Mouse (Mus musculus): ENCODE results near the gene Rnf207. TPM values are rescaled to one million over a fixed set of nuclear protein-coding genes. Genes with fewer than 3 reads are reported as not detected.

The Rnf207 gene
- polyA plus RNA-seq, 1 experiment from 2014 or later, result 1.1 TPM

GRCm38 (mm10) chr4:152337772-152338171 is 19.0 kb upstream of the Rnf207 start:
- Histone ChIP-seq H3K9me3 (ENCODE audit: control insufficient read depth, low read length) (no peaks in the 10 kb centered on the region), H3K4me3 (ENCODE audit: low read depth, low read length) (no peak overlapping the region), H3K27me3 (ENCODE audit: control insufficient read depth, insufficient read depth, low read length) (peaks cover 31% of the 10 kb centered on the region), H3K36me3 (ENCODE audit: control insufficient read depth, insufficient read depth, low read length) (peaks cover 8% of the 10 kb centered on the region; the same call in 1 of the 2 replicates), H3K9ac (ENCODE audit: low read length) (no peak overlapping the region), H3K4me2 (no peak overlapping the region), H3K27ac (ENCODE audit: low read depth, low read length) (no peak overlapping the region), H3K4me1 (ENCODE audit: control insufficient read depth, insufficient read depth, low read length) (peaks cover 14% of the 10 kb centered on the region)
- WGBS, result 20% methylated on average over 6 of the region's 6 CpGs
- DNase-seq (ENCODE audit: low spot score, missing footprints) (no peak), ATAC-seq (ENCODE audit: low FRiP score) (no peak)

GRCm38 (mm10) chr4:152333587-152333986 is 14.8 kb upstream of the Rnf207 start:
- ATAC-seq (ENCODE audit: low FRiP score), result no peak
- Histone ChIP-seq H3K27me3 (ENCODE audit: control insufficient read depth, insufficient read depth, low read length) (peaks cover 5% of the 10 kb centered on the region), H3K4me2 (no peak overlapping the region), H3K9me3 (ENCODE audit: control insufficient read depth, low read length) (no peaks in the 10 kb centered on the region), H3K4me3 (ENCODE audit: low read depth, low read length) (no peak overlapping the region), H3K4me1 (ENCODE audit: control insufficient read depth, insufficient read depth, low read length) (peaks cover 3% of the 10 kb centered on the region), H3K9ac (ENCODE audit: low read length) (no peak overlapping the region), H3K36me3 (ENCODE audit: control insufficient read depth, insufficient read depth, low read length) (peaks cover 28% of the 10 kb centered on the region), H3K27ac (ENCODE audit: low read depth, low read length) (no peak overlapping the region)
- WGBS, result 92% methylated on average over 12 of the region's 12 CpGs
- no peak for DNase-seq (ENCODE audit: low spot score, missing footprints)

- H3K4me1 ChIP-seq (ENCODE audit: control insufficient read depth, insufficient read depth, low read length), result no peaks in the 10 kb centered on the region
- H3K9ac ChIP-seq (ENCODE audit: low read length), result no peak overlapping the region
- 46% methylated on average over 2 of the region's 2 CpGs for WGBS
- DNase-seq (ENCODE audit: low spot score, missing footprints) (peak; percentile 94), ATAC-seq (ENCODE audit: low FRiP score) (peak; percentile 54)
- H3K9me3 ChIP-seq (ENCODE audit: control insufficient read depth, low read length), result no peaks in the 10 kb centered on the region
- no peak overlapping the region for H3K4me3 ChIP-seq (ENCODE audit: low read depth, low read length)
- peaks cover 28% of the 10 kb centered on the region for H3K36me3 ChIP-seq (ENCODE audit: control insufficient read depth, insufficient read depth, low read length)
- H3K27me3 ChIP-seq (ENCODE audit: control insufficient read depth, insufficient read depth, low read length), result no peaks in the 10 kb centered on the region; the same call in 1 of the 2 replicates
- H3K4me2 ChIP-seq, result no peak overlapping the region
- H3K27ac ChIP-seq (ENCODE audit: low read depth, low read length), result no peak overlapping the region
These were observed 14.2 kb upstream of the Rnf207 start for GRCm38 (mm10) chr4:152332952-152333351.

- Histone ChIP-seq H3K27ac (ENCODE audit: low read depth, low read length) (no peak overlapping the region), H3K27me3 (ENCODE audit: control insufficient read depth, insufficient read depth, low read length) (no peaks in the 10 kb centered on the region), H3K4me3 (ENCODE audit: low read depth, low read length) (no peak overlapping the region), H3K9ac (ENCODE audit: low read length) (no peak overlapping the region), H3K4me2 (no peak overlapping the region), H3K4me1 (ENCODE audit: control insufficient read depth, insufficient read depth, low read length) (peaks cover 13% of the 10 kb centered on the region), H3K36me3 (ENCODE audit: control insufficient read depth, insufficient read depth, low read length) (peaks cover 23% of the 10 kb centered on the region), H3K9me3 (ENCODE audit: control insufficient read depth, low read length) (no peaks in the 10 kb centered on the region)
- WGBS, result 81% methylated on average over 6 of the region's 6 CpGs
- DNase-seq (ENCODE audit: low spot score, missing footprints) (peak; percentile 91), ATAC-seq (ENCODE audit: low FRiP score) (no peak)
These were observed 9.9 kb upstream of the Rnf207 start for GRCm38 (mm10) chr4:152328691-152329090.

GRCm38 (mm10) chr4:152326543-152326942 is 7.8 kb upstream of the Rnf207 start:
- Histone ChIP-seq H3K27ac (ENCODE audit: low read depth, low read length) (no peak overlapping the region), H3K36me3 (ENCODE audit: control insufficient read depth, insufficient read depth, low read length) (peaks cover 17% of the 10 kb centered on the region), H3K9ac (ENCODE audit: low read length) (peak overlapping the region; percentile 95), H3K4me1 (ENCODE audit: control insufficient read depth, insufficient read depth, low read length) (peaks cover 13% of the 10 kb centered on the region), H3K4me3 (ENCODE audit: low read depth, low read length) (peak overlapping the region; percentile 99), H3K4me2 (peak overlapping the region; percentile 82), H3K9me3 (ENCODE audit: control insufficient read depth, low read length) (no peaks in the 10 kb centered on the region), H3K27me3 (ENCODE audit: control insufficient read depth, insufficient read depth, low read length) (no peaks in the 10 kb centered on the region)
- DNase-seq (ENCODE audit: low spot score, missing footprints) (no peak), ATAC-seq (ENCODE audit: low FRiP score) (no peak)
- WGBS, result 2% methylated on average over 11 of the region's 11 CpGs

GRCm38 (mm10) chr4:152325574-152326411 is 7.0 kb upstream of the Rnf207 start, which contains the start of gene Rpl22:
Rpl22 (plus strand) TSS chr4:152325742.
- peak; percentile 99 for DNase-seq (ENCODE audit: low spot score, missing footprints)
- WGBS, result under 1% methylated on average over 69 of the region's 70 CpGs
- ATAC-seq (ENCODE audit: low FRiP score), result peak; percentile 96
- Histone ChIP-seq H3K4me3 (ENCODE audit: low read depth, low read length) (peak within 1 kb of the TSS; percentile 99), H3K36me3 (ENCODE audit: control insufficient read depth, insufficient read depth, low read length) (peaks cover 14% of the 10 kb centered on the region), H3K27ac (ENCODE audit: low read depth, low read length) (no peak within 1 kb of the TSS), H3K9ac (ENCODE audit: low read length) (peak within 1 kb of the TSS; percentile 95), H3K9me3 (ENCODE audit: control insufficient read depth, low read length) (no peaks in the 10 kb centered on the region), H3K27me3 (ENCODE audit: control insufficient read depth, insufficient read depth, low read length) (no peaks in the 10 kb centered on the region), H3K4me1 (ENCODE audit: control insufficient read depth, insufficient read depth, low read length) (peaks cover 13% of the 10 kb centered on the region), H3K4me2 (peak within 1 kb of the TSS; percentile 82)

GRCm38 (mm10) chr4:152324641-152325562 is 6.1 kb upstream of the Rnf207 start:
- H3K9me3 ChIP-seq (ENCODE audit: control insufficient read depth, low read length), result no peaks in the 10 kb centered on the region
- H3K4me1 ChIP-seq (ENCODE audit: control insufficient read depth, insufficient read depth, low read length), result peaks cover 13% of the 10 kb centered on the region
- ATAC-seq (ENCODE audit: low FRiP score), result peak; percentile 22; the same call in 1 of the 2 replicates
- WGBS, result 53% methylated on average over 16 of the region's 16 CpGs
- no peaks in the 10 kb centered on the region for H3K27me3 ChIP-seq (ENCODE audit: control insufficient read depth, insufficient read depth, low read length)
- no peak overlapping the region for H3K27ac ChIP-seq (ENCODE audit: low read depth, low read length)
- H3K4me2 ChIP-seq, result peak overlapping the region; percentile 6; the same call in 1 of the 2 replicates
- H3K36me3 ChIP-seq (ENCODE audit: control insufficient read depth, insufficient read depth, low read length), result peaks cover 9% of the 10 kb centered on the region
- no peak overlapping the region for H3K9ac ChIP-seq (ENCODE audit: low read length)
- peak overlapping the region; percentile 99 for H3K4me3 ChIP-seq (ENCODE audit: low read depth, low read length)
- no peak for DNase-seq (ENCODE audit: low spot score, missing footprints)

GRCm38 (mm10) chr4:152321464-152321863 is 2.7 kb upstream of the Rnf207 start:
- Histone ChIP-seq H3K27ac (ENCODE audit: low read depth, low read length) (no peak overlapping the region), H3K9me3 (ENCODE audit: control insufficient read depth, low read length) (no peaks in the 10 kb centered on the region), H3K9ac (ENCODE audit: low read length) (no peak overlapping the region), H3K27me3 (ENCODE audit: control insufficient read depth, insufficient read depth, low read length) (peaks cover 20% of the 10 kb centered on the region), H3K4me2 (no peak overlapping the region), H3K36me3 (ENCODE audit: control insufficient read depth, insufficient read depth, low read length) (no peaks in the 10 kb centered on the region), H3K4me1 (ENCODE audit: control insufficient read depth, insufficient read depth, low read length) (peaks cover 1% of the 10 kb centered on the region), H3K4me3 (ENCODE audit: low read depth, low read length) (no peak overlapping the region)
- 63% methylated on average over 5 of the region's 5 CpGs for WGBS
- no peak for ATAC-seq (ENCODE audit: low FRiP score)
- no peak for DNase-seq (ENCODE audit: low spot score, missing footprints)

All from midbrain, embryonic 11.5 days (tissue).